ENCODE assay signal across 8 mouse cellular contexts in genomic region chr16:56885824-56886615, GRCm38 (mm10). TPM values are rescaled to one million over a fixed set of nuclear protein-coding genes. Genes with fewer than 3 reads are reported as not detected.
DNase-seq lines count a peak whose midpoint lies in the region; ATAC-seq lines count a peak whose summit lies in the region.

Gene Tmem45a (minus strand): TSS chr16:56886166.

- peak within 1 kb of the TSS; percentile 43 for H3K4me3 ChIP-seq in hindbrain, embryonic 14.5 days (replicated peaks; ENCODE audit: low read length)
- H3K4me3 ChIP-seq in lung, embryonic 15.5 days, result peak within 1 kb of the TSS; percentile 49

- WGBS in hindbrain, embryonic 14.5 days, result 4% methylated on average over 25 of the region's 25 CpGs
- WGBS in lung, embryonic 15.5 days, result 3% methylated on average over 25 of the region's 25 CpGs

- no peaks in the 10 kb centered on the region for H3K27me3 ChIP-seq in hindbrain, embryonic 14.5 days (ENCODE audit: control insufficient read depth, insufficient read depth, low read length)
- no peaks in the 10 kb centered on the region for H3K27me3 ChIP-seq in lung, embryonic 15.5 days

- H3K27ac ChIP-seq in hindbrain, embryonic 14.5 days, result no peak within 1 kb of the TSS
- peak within 1 kb of the TSS; percentile 73 for H3K27ac ChIP-seq in lung, embryonic 15.5 days

- H3K9me3 ChIP-seq in hindbrain, embryonic 14.5 days (ENCODE audit: control insufficient read depth, low read length), result no peaks in the 10 kb centered on the region
- no peaks in the 10 kb centered on the region for H3K9me3 ChIP-seq in lung, embryonic 15.5 days

- no peaks in the 10 kb centered on the region; the same call in 1 of the 2 replicates for H3K4me1 ChIP-seq in hindbrain, embryonic 14.5 days (replicated peaks; ENCODE audit: control insufficient read depth, insufficient read depth, low read length)
- peaks cover 4% of the 10 kb centered on the region; the same call in 1 of the 2 replicates for H3K4me1 ChIP-seq in lung, embryonic 15.5 days

- peak; percentile 99 for ATAC-seq in hindbrain, embryonic 14.5 days (ENCODE audit: low FRiP score)
- peak; percentile 98 for ATAC-seq in lung, embryonic 15.5 days (ENCODE audit: borderline replicate concordance, extremely low read depth, low FRiP score, low TSS enrichment)

- H3K9ac ChIP-seq in hindbrain, embryonic 14.5 days, result peak within 1 kb of the TSS; percentile 49
- H3K9ac ChIP-seq in lung, embryonic 15.5 days, result peak within 1 kb of the TSS; percentile 38

- H3K4me2 ChIP-seq in hindbrain, embryonic 14.5 days (replicated peaks), result peak within 1 kb of the TSS; percentile 77
- H3K4me2 ChIP-seq in lung, embryonic 15.5 days, result peak within 1 kb of the TSS; percentile 61

- H3K36me3 ChIP-seq in hindbrain, embryonic 14.5 days (replicated peaks; ENCODE audit: control insufficient read depth, insufficient read depth), result no peaks in the 10 kb centered on the region
- H3K36me3 ChIP-seq in lung, embryonic 15.5 days, result no peaks in the 10 kb centered on the region

- peak; percentile 82 for DNase-seq in adipocyte (ENCODE audit: low spot score)
- DNase-seq in cerebellum, postnatal 36 days, result peak; percentile 28 to 33
- peak; percentile 85 for DNase-seq in gastrocnemius, adult 18-20 months (ENCODE audit: low spot score)
- DNase-seq in hindbrain, embryonic 14.5 days (ENCODE audit: low spot score), result peak; percentile 78
- DNase-seq in layer of hippocampus, postnatal 10 days (ENCODE audit: low spot score in 2 of 2), result peak; percentile 78 to 83
- peak; percentile 87 for DNase-seq in retina, postnatal 1 day
- peak; percentile 79 for DNase-seq in urinary bladder, postnatal 25 days (ENCODE audit: low spot score)

RNA-seq across cellular contexts. Expression of gene Tmem45a, which starts in this region (rescaled TPM):
- total RNA-seq in gastrocnemius, adult 18-20 months (2021), result 1 to 10 TPM; 1.3 to 1.5 TPM
- 7.8 and 9.8 TPM in 2 replicates for polyA plus RNA-seq in hindbrain, embryonic 14.5 days (2014; fragmentation: Nextera tagmentation; extraction: Ambion mirVana)
- total RNA-seq in layer of hippocampus, postnatal 10 days (2021), result 1 to 10 TPM; 2.4 to 3.6 TPM
- 39.7 and 41.2 TPM in 2 replicates for polyA plus RNA-seq in lung, embryonic 15.5 days (2015; fragmentation: Nextera tagmentation; extraction: Ambion mirVana)

Comparison
In these comparisons a context has a peak if more than half of its experiments do, and no peak if none do; other contexts are left out.
1. DNase-seq: peak in every context shown above with its lines; median percentile 87 in retina, postnatal 1 day; 85 in gastrocnemius, adult 18-20 months; 82 in adipocyte; 80 in layer of hippocampus, postnatal 10 days; 79 in urinary bladder, postnatal 25 days; 78 in hindbrain, embryonic 14.5 days; 30 in cerebellum, postnatal 36 days.